Mouse (Mus musculus) embryonic facial prominence, embryonic 10.5 days (tissue): ENCODE measurements around the gene Traf3. TPM values are rescaled to one million over a fixed set of nuclear protein-coding genes. Genes with fewer than 3 reads are reported as not detected.

Experiments used
- DNase-seq: peaks from one replicate; pipeline ENCODE4 v3.0.0-alpha.2; 2017; ENCODE audit warnings: low spot score
- H3K27ac ChIP-seq: fragments of 300-500 bp; sonication (generic); replicated peaks from 2 replicates; pipeline ENCODE4 v1.5.1; 2016; ENCODE audit warnings: mild to moderate bottlenecking
- H3K27me3 ChIP-seq: fragments of 300-500 bp; sonication (generic); replicated peaks from 2 replicates; pipeline ENCODE4 v1.6.1; 2016; ENCODE audit warnings: low read depth, mild to moderate bottlenecking; ENCODE audit not compliant: poor library complexity, severe bottlenecking
- H3K36me3 ChIP-seq: fragments of 300-500 bp; sonication (generic); replicated peaks from 2 replicates; pipeline ENCODE4 v1.6.1; 2016; ENCODE audit warnings: mild to moderate bottlenecking, moderate library complexity
- H3K4me1 ChIP-seq: fragments of 300-500 bp; sonication (generic); 2 replicates; pipeline ENCODE4 v1.6.1; 2016
- H3K4me3 ChIP-seq: fragments of 300-500 bp; sonication (generic); 2 replicates; pipeline ENCODE4 v1.5.1; 2016; ENCODE audit warnings: mild to moderate bottlenecking, moderate library complexity
- H3K9me3 ChIP-seq: fragments of 300-500 bp; sonication (generic); 2 replicates; pipeline ENCODE4 v1.6.1; 2016; ENCODE audit warnings: mild to moderate bottlenecking
- WGBS: fragments of 180-500 bp; shearing (Covaris S2); methylation state at CpG from one replicate; pipeline ENCODE4 v1.1.7; 2016; 5-methylcytosine and 5-hydroxymethylcytosine counted together
- polyA plus RNA-seq: library from polyadenylated mRNA; unstranded; fragments of >200 nt; fragmentation: Nextera tagmentation; extraction: Ambion mirVana; gene quantifications from 2 replicates; pipeline ENCODE4 v1.2.1, GENCODE M21; 2016

The Traf3 gene
- polyA plus RNA-seq: 9.5 and 10.6 TPM in 2 replicates

GRCm38 (mm10) chr12:111165831-111166591 is at the start of gene Traf3:
TSS of gene Traf3 (plus strand) at chr12:111166370.
- peak; percentile 84 for DNase-seq
- H3K4me3 ChIP-seq: peak within 1 kb of the TSS; percentile 88
- H3K9me3 ChIP-seq: no peaks in the 10 kb centered on the region
- H3K36me3 ChIP-seq: no peaks in the 10 kb centered on the region
- H3K4me1 ChIP-seq: peaks cover 57% of the 10 kb centered on the region
- peak within 1 kb of the TSS; percentile 90 for H3K27ac ChIP-seq
- peaks cover 6% of the 10 kb centered on the region; the same call in 1 of the 2 replicates for H3K27me3 ChIP-seq
- WGBS: 4% methylated on average over 104 of the region's 105 CpGs

DNA sequence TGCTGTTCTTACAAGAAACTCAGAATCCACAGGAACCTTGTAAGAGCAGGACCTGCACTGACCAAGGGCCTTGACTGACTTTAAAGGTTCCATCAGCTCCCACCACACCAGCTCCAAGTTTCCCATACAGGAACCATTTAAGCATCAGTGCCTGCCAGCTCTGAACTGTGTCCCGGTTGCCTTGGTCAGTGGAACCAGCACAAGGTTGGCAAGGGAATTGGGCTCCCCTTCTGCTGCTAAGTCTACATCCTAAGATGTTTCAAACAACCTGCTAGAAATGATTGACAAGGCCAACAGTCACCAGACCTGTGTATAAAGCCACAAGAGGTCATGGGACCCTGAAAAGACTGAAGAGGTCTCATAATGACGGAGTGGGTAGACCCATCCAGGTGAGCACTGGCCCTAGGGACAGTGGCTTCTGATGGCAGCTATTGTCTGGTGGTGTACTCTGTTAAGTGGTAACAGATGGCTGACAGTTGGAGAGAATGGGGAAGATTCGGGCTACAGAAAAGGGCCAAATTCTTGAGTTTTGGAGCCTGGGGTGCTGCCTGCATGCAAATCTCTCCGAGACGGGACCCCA is 46.6 kb upstream of the Traf3 start:
- Histone ChIP-seq H3K27ac (no peak overlapping the region), H3K36me3 (peaks cover 78% of the 10 kb centered on the region), H3K4me1 (no peaks in the 10 kb centered on the region), H3K9me3 (peaks cover 6% of the 10 kb centered on the region; the same call in 1 of the 2 replicates), H3K27me3 (no peaks in the 10 kb centered on the region), H3K4me3 (no peak overlapping the region)
- no peak for DNase-seq
- WGBS: 90% methylated on average over 5 of the region's 5 CpGs

DNA sequence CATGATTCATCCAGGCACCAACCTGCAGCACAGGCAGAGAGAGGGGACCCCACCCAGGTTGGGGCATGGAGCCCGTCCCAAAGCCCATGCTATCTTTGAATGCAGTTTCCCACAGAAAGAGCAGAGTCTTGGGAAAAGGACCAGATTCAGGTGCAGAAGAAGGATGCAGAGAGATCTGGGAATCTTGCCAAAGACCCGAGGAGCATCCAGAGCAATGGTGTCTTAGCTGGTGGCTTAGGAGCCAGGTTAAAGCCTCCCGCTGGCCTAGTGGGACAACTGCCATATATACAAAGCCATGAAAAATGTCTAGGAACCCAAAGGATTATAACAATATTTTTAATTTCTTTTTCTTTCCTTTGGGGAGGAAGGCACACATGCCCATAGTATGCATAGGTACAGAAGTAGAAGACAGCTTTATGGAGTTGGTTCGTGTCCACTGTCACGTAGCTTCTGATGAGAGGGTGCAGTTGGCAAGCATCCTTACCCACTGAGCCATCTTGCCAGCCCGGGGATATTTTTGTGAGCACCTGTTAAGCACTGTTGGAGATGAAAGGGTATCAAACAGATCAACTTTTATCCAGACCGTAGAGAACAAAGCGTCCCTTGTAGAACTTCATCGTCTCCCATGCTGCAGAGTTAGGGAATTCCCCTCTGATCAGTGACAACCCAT is 45.1 kb upstream of the Traf3 start:
- Histone ChIP-seq H3K27ac (no peak overlapping the region), H3K36me3 (peaks cover 66% of the 10 kb centered on the region), H3K9me3 (peaks cover 6% of the 10 kb centered on the region; the same call in 1 of the 2 replicates), H3K4me3 (no peak overlapping the region), H3K4me1 (no peaks in the 10 kb centered on the region), H3K27me3 (no peaks in the 10 kb centered on the region)
- DNase-seq: no peak
- 93% methylated on average over 9 of the region's 9 CpGs for WGBS

DNA sequence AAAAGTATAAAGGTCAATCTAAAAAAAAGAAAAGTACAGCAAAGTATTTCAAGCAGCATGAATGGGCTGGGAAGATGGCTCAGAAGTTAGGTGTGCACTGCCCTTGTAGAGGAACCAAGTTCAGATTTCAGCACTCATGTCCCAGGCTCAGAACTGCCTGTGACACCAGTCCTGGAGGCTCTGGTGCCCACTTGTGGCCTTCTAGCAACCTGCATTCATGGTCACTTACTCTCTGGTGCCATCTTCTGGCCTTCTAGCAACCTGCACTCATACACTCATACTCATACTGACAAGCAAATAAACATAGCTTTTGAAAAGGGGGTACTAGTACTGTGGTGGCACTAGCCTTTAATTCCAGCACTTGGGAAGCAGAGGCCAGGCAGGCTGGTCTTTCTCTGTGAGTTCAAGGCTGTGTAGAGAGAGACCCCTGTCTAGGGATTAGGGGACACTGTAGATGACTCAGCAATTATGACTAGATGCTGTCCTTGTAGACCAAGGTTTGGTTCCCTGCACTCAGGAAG is 43.8 kb upstream of the Traf3 start:
- Histone ChIP-seq H3K9me3 (peaks cover 6% of the 10 kb centered on the region; the same call in 1 of the 2 replicates), H3K4me1 (no peaks in the 10 kb centered on the region), H3K36me3 (peaks cover 53% of the 10 kb centered on the region), H3K27me3 (no peaks in the 10 kb centered on the region), H3K4me3 (no peak overlapping the region), H3K27ac (no peak overlapping the region)
- no peak for DNase-seq

- H3K4me3 ChIP-seq: no peak overlapping the region
- no peak for DNase-seq
- peaks cover 6% of the 10 kb centered on the region; the same call in 1 of the 2 replicates for H3K9me3 ChIP-seq
- 85% methylated on average over 14 of the region's 14 CpGs for WGBS
- H3K4me1 ChIP-seq: no peaks in the 10 kb centered on the region
- H3K36me3 ChIP-seq: peaks cover 29% of the 10 kb centered on the region
- no peaks in the 10 kb centered on the region for H3K27me3 ChIP-seq
- no peak overlapping the region for H3K27ac ChIP-seq
Observed at GRCm38 (mm10) chr12:111124601-111125260, 41.4 kb upstream of the Traf3 start.

- Histone ChIP-seq H3K4me1 (no peaks in the 10 kb centered on the region), H3K4me3 (no peak overlapping the region), H3K36me3 (peaks cover 21% of the 10 kb centered on the region), H3K27me3 (no peaks in the 10 kb centered on the region), H3K9me3 (peaks cover 6% of the 10 kb centered on the region; the same call in 1 of the 2 replicates), H3K27ac (no peak overlapping the region)
- DNase-seq: no peak
- 84% methylated on average over 6 of the region's 6 CpGs for WGBS
Observed at GRCm38 (mm10) chr12:111125666-111126065, 40.5 kb upstream of the Traf3 start.

DNA sequence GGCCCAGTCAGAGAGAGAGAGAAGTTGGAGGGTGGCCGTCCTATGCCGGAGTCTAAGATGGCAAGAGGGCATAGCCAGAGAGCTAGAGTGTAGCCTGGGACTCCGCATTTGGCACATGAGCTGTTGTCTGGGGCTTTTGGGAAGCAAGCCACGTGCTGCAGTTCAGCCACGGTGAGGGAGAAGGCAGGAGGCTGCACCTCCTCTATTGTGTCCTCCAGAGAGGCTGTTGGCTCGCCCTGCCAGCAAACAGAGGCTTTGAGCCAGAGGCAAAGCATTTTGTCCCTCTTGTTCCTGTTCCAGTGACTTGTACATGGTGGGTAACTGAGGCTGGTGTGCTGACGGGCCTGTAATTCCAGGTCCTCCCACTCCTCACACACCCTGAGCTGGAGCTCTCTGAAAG is 32.0 kb upstream of the Traf3 start:
- peaks cover 7% of the 10 kb centered on the region; the same call in 1 of the 2 replicates for H3K4me1 ChIP-seq
- peaks cover 4% of the 10 kb centered on the region; the same call in 1 of the 2 replicates for H3K9me3 ChIP-seq
- no peaks in the 10 kb centered on the region for H3K36me3 ChIP-seq
- no peak for DNase-seq
- no peak overlapping the region for H3K27ac ChIP-seq
- WGBS: 91% methylated on average over 7 of the region's 7 CpGs
- H3K4me3 ChIP-seq: no peak overlapping the region
- no peaks in the 10 kb centered on the region for H3K27me3 ChIP-seq

GRCm38 (mm10) chr12:111134791-111135733 is 31.1 kb upstream of the Traf3 start:
- no peaks in the 10 kb centered on the region for H3K27me3 ChIP-seq
- no peak overlapping the region for H3K27ac ChIP-seq
- H3K4me1 ChIP-seq: peaks cover 7% of the 10 kb centered on the region; the same call in 1 of the 2 replicates
- no peaks in the 10 kb centered on the region for H3K36me3 ChIP-seq
- peaks cover 7% of the 10 kb centered on the region; the same call in 1 of the 2 replicates for H3K9me3 ChIP-seq
- no peak overlapping the region for H3K4me3 ChIP-seq
- WGBS: 77% methylated on average over 19 of the region's 19 CpGs
- DNase-seq: no peak

GRCm38 (mm10) chr12:111135953-111136352 is 30.2 kb upstream of the Traf3 start:
- Histone ChIP-seq H3K36me3 (no peaks in the 10 kb centered on the region), H3K27me3 (no peaks in the 10 kb centered on the region), H3K4me3 (no peak overlapping the region), H3K27ac (no peak overlapping the region), H3K9me3 (peaks cover 7% of the 10 kb centered on the region; the same call in 1 of the 2 replicates), H3K4me1 (peaks cover 7% of the 10 kb centered on the region; the same call in 1 of the 2 replicates)
- DNase-seq: no peak
- 80% methylated on average over 3 of the region's 3 CpGs for WGBS

GRCm38 (mm10) chr12:111137079-111137478 is 29.1 kb upstream of the Traf3 start:
- no peak overlapping the region for H3K27ac ChIP-seq
- DNase-seq: no peak
- H3K4me1 ChIP-seq: peaks cover 7% of the 10 kb centered on the region; the same call in 1 of the 2 replicates
- H3K27me3 ChIP-seq: no peaks in the 10 kb centered on the region
- WGBS: 58% methylated on average over 2 of the region's 2 CpGs
- no peak overlapping the region for H3K4me3 ChIP-seq
- no peaks in the 10 kb centered on the region for H3K36me3 ChIP-seq
- H3K9me3 ChIP-seq: peaks cover 7% of the 10 kb centered on the region; the same call in 1 of the 2 replicates

GRCm38 (mm10) chr12:111143005-111143508 is 23.1 kb upstream of the Traf3 start:
- peak overlapping the region; percentile 71; the same call in 1 of the 2 replicates for H3K27ac ChIP-seq
- H3K4me3 ChIP-seq: peak overlapping the region; percentile 16; the same call in 1 of the 2 replicates

More at GRCm38 (mm10) chr12:111143005-111143508, 23.1 kb upstream of the Traf3 start:
- no peaks in the 10 kb centered on the region for H3K36me3 ChIP-seq
- H3K9me3 ChIP-seq: peaks cover 3% of the 10 kb centered on the region; the same call in 1 of the 2 replicates
- peak; percentile 62 for DNase-seq
- H3K4me1 ChIP-seq: peaks cover 37% of the 10 kb centered on the region
- WGBS: 24% methylated on average over 12 of the region's 12 CpGs
- H3K27me3 ChIP-seq: no peaks in the 10 kb centered on the region; the same call in 1 of the 2 replicates
